Mouse (Mus musculus) testis, adult 2 months (tissue): ENCODE data around the gene Rnf220.

Experiments
- CTCF ChIP-seq: fragments of 200-500 bp; IDR thresholded peaks from 2 replicates; pipeline ENCODE4 v1.5.1; 2012; ENCODE audit warnings: low read depth, mild to moderate bottlenecking, inconsistent platforms, low read length, moderate library complexity; ENCODE audit not compliant: control insufficient read depth, insufficient read depth, insufficient replicate concordance
- POLR2A ChIP-seq: fragments of 200-500 bp; IDR thresholded peaks from 2 replicates; pipeline ENCODE4 v1.6.1; 2012; ENCODE audit warnings: low read depth, mild to moderate bottlenecking, inconsistent platforms, low read length, moderate library complexity; ENCODE audit not compliant: control insufficient read depth

DNA sequence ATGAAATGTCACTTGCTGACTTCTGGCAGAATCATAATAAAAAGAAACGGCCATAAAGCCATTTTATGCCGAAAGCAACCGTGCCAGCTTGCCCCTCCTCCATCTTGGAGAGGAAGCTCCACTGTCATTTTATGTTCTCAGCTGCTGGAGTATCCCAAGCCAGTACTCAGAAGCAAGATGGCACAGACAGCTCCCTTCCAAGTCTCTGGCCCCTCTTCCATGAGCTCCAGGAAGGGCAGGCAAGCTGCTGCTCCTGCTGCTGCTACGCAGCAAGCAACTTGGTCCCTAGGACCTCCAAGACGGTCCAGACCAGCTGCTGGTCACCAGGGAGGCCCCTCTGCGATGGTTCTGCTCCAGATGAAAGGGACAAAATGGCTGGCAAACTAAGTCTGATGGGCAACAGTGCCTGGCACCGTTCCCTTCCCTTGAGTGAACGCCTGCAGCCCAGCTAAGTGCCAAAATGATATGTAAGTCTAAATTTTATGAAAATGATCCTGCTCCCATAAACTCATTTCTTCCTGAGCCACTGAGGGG, 216.4 kb downstream of the Rnf220 start:
- no peak for TF ChIP-seq CTCF
- TF ChIP-seq POLR2A = no peak
